ENCODE assay signal across 8 mouse cellular contexts in the genomic region with DNA sequence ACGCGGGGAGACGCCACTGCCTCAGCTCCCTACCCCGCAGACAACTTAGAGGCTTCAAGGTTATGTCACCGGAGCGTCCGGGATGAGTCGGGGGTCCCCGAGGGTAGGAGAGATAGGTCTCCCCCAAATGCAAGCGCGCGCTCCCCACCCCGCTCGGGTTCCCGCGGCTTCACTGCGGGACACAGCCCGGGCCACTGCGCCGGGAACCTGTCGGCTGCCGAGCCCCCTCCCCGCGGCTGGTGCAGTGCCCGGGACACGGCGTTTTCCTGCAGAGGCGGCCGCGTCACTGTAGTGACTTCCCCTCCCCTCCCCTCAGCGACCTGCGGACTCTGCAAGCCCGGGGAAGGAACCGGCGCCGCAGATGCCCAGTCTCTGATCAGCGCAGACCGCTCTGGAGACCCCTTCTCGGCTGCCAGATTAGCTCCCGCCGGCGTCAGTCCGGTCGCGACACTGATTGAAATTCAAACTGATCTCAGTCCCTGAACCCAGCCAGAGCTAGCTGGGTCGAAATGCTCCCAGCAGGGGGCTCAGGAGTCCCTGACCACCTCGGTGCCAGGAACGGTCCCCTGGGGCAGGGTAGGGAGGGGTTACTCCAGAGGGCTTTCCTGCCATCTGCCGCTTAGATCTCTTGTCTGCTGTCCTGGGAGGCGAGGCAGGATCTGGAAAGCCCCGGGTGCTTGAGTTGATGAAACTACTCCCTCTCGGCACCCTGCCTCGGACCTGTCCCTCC. TPM values are rescaled to one million over a fixed set of nuclear protein-coding genes. Genes with fewer than 3 reads are reported as not detected.
A peak's percentile ranks its signal among the peaks of the same experiment; 100 is the strongest.
DNase-seq lines count a peak whose midpoint lies in the region; ATAC-seq lines count a peak whose summit lies in the region.

No protein-coding gene starts in this region.

- under 1% methylated on average over 49 of the region's 53 CpGs for WGBS in hindbrain, embryonic 14.5 days
- WGBS in midbrain, embryonic 16.5 days = 0% methylated on average over 52 of the region's 53 CpGs

- peaks cover 22% of the 10 kb centered on the region for H3K4me1 ChIP-seq in hindbrain, embryonic 14.5 days (replicated peaks; ENCODE audit: control insufficient read depth, insufficient read depth, low read length)
- peaks cover 22% of the 10 kb centered on the region for H3K4me1 ChIP-seq in midbrain, embryonic 16.5 days (ENCODE audit: control insufficient read depth, insufficient read depth, low read length)

- H3K4me2 ChIP-seq in hindbrain, embryonic 14.5 days (replicated peaks) = peak overlapping the region; percentile 100
- H3K4me2 ChIP-seq in midbrain, embryonic 16.5 days (ENCODE audit: low read length) = peak overlapping the region; percentile 100

- no peaks in the 10 kb centered on the region for H3K27me3 ChIP-seq in hindbrain, embryonic 14.5 days (ENCODE audit: control insufficient read depth, insufficient read depth, low read length)
- H3K27me3 ChIP-seq in midbrain, embryonic 16.5 days (ENCODE audit: control insufficient read depth, insufficient read depth, low read depth, low read length) = no peaks in the 10 kb centered on the region; the same call in 1 of the 2 replicates

- H3K4me3 ChIP-seq in hindbrain, embryonic 14.5 days (replicated peaks; ENCODE audit: low read length) = peak overlapping the region; percentile 75
- peak overlapping the region; percentile 79 for H3K4me3 ChIP-seq in midbrain, embryonic 16.5 days (ENCODE audit: low read depth, low read length)

- no peaks in the 10 kb centered on the region for H3K9me3 ChIP-seq in hindbrain, embryonic 14.5 days (ENCODE audit: control insufficient read depth, low read length)
- H3K9me3 ChIP-seq in midbrain, embryonic 16.5 days (replicated peaks; ENCODE audit: control insufficient read depth, low read length, poor library complexity, severe bottlenecking) = no peaks in the 10 kb centered on the region

- peak overlapping the region; percentile 78 for H3K9ac ChIP-seq in hindbrain, embryonic 14.5 days
- H3K9ac ChIP-seq in midbrain, embryonic 16.5 days (ENCODE audit: low read depth, low read length) = peak overlapping the region; percentile 76

- DNase-seq in left cerebral cortex, postnatal 10 days (ENCODE audit: extremely low spot score in 1 of 2, low spot score in 2 of 2) = peak; percentile 31 to 71
- no peak for DNase-seq in left cerebral cortex, postnatal 14 days (ENCODE audit: low spot score in 2 of 2)
- DNase-seq in cerebellum, adult 9-10 months = peak; percentile 26
- DNase-seq in gastrocnemius, adult 8-10 months (ENCODE audit: low spot score in 2 of 2) = peak; percentile 50 to 53
- DNase-seq in hindbrain, embryonic 14.5 days (ENCODE audit: low spot score) = peak; percentile 63
- peak; percentile 10 for DNase-seq in liver
- peak; percentile 51 for DNase-seq in testis, postnatal 14 days (ENCODE audit: low spot score)

- H3K27ac ChIP-seq in hindbrain, embryonic 14.5 days = peak overlapping the region; percentile 69
- peak overlapping the region; percentile 69 for H3K27ac ChIP-seq in midbrain, embryonic 16.5 days (ENCODE audit: low read length)

- intact Hi-C loops in left cerebral cortex, postnatal 10 days (cut with DNase I) = loop anchor here (5.0 kb wide), 1 partner anchor 51 kb away; no protein-coding TSS in a partner anchor
- intact Hi-C loops in left cerebral cortex, postnatal 14 days (cut with DNase I) = loop anchor here (5.0 kb wide), 1 partner anchor 51 kb away; no protein-coding TSS in a partner anchor

- H3K36me3 ChIP-seq in hindbrain, embryonic 14.5 days (replicated peaks; ENCODE audit: control insufficient read depth, insufficient read depth) = no peaks in the 10 kb centered on the region
- no peaks in the 10 kb centered on the region for H3K36me3 ChIP-seq in midbrain, embryonic 16.5 days (ENCODE audit: control insufficient read depth, insufficient read depth, low read length)

- peak; percentile 49 for ATAC-seq in hindbrain, embryonic 14.5 days (ENCODE audit: low FRiP score)
- ATAC-seq in midbrain, embryonic 16.5 days = peak; percentile 47

RNA-seq across cellular contexts. Expression of gene Rhbdl3, which starts 0.8 kb away (rescaled TPM):
- total RNA-seq in left cerebral cortex, postnatal 10 days (2021) = 10 to 100 TPM; 19.4 to 22.5 TPM
- 10 to 100 TPM; 30.3 to 31.9 TPM for total RNA-seq in left cerebral cortex, postnatal 14 days (2021)
- total RNA-seq in gastrocnemius, adult 8-10 months (2022) = 1 to 10 TPM; 2.8 to 8.4 (median 4.6) TPM
- polyA plus RNA-seq in hindbrain, embryonic 14.5 days (2014; fragmentation: Nextera tagmentation; extraction: Ambion mirVana) = 4.6 and 5.4 TPM in 2 replicates
- polyA plus RNA-seq in midbrain, embryonic 16.5 days (2015; fragmentation: Nextera tagmentation; extraction: Ambion mirVana) = 4.7 and 5.1 TPM in 2 replicates

Comparison
In these comparisons a context has a peak if more than half of its experiments do, and no peak if none do; other contexts are left out.
1. DNase-seq: peak in left cerebral cortex, postnatal 10 days (2 of 2), cerebellum, adult 9-10 months (single experiment), gastrocnemius, adult 8-10 months (2 of 2), hindbrain, embryonic 14.5 days (single experiment), liver (single experiment) and testis, postnatal 14 days (single experiment); none in left cerebral cortex, postnatal 14 days (0 of 2).